Mouse (Mus musculus): ENCODE measurements at regions not wholly inside any gene's neighbourhood (a gene's known extent, or its start where the extent isn't known, plus 50 kb on each side); places are given as distances from the start of the nearest gene placed in this dataset.

DNA sequence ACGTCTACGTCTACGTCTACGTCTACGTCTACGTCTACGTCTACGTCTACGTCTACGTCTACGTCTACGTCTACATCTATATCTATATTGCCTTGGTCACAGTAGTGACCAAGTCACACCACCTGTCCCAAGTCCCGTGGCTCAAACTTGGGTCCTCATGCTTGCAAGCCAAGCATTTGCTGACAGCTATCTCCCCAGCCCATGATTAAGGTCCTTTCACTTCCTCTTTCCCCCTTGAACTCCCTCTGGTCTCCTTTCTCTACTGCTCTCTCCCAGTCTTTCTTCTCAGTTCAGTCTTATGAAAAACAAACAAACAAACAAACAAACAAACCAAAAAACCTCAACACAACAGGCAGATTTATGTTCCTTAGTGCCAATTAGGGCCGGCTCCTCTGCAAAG lies 63.2 kb upstream of the Cep85l start:
- no peak for TF ChIP-seq POLR2A (IDR thresholded peaks at IDR 0.05; ENCODE audit: control insufficient read depth, low read depth, low read length)
- TF ChIP-seq CTCF (IDR thresholded peaks at IDR 0.05; ENCODE audit: control insufficient read depth, insufficient read depth, insufficient replicate concordance, low read depth, low read length), result no peak
